Mouse (Mus musculus) bone marrow, adult 2 months (tissue): ENCODE measurements at regions not wholly inside any gene's neighbourhood (a gene's known extent, or its start where the extent isn't known, plus 50 kb on each side); places are given as distances from the start of the nearest gene placed in this dataset.

ENCODE experiments used
- CTCF ChIP-seq: fragments of 200-500 bp; IDR thresholded peaks from 2 replicates; pipeline ENCODE4 v1.5.1; 2011; ENCODE audit warnings: low read length, control low read depth; ENCODE audit not compliant: control insufficient read depth, insufficient read depth
- POLR2A ChIP-seq: fragments of 200-500 bp; IDR thresholded peaks from 2 replicates; pipeline ENCODE4 v1.6.1; 2011; ENCODE audit warnings: low read depth, mild to moderate bottlenecking, control low read depth, low read length, borderline replicate concordance; ENCODE audit not compliant: control insufficient read depth

DNA sequence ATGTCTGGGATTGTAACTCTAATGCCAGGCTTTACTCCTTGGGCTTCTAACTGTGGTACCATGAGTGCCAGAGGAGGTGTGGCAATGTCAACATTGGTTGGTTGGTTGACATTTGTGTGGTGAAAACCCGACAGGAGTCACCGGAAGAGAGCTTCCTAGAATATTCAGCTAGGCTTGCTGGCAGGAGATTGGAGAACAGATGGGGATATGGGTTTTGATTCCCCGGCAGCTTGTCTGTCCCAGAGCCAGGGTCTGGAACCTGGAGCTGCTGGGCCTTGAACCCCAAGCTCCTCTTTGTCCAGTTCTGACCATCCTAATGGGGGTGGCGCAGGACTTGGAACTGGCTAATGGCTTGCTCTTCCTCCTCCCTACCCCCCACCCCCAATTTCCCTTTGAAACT lies 1198.9 kb upstream of the A1bg start:
- TF ChIP-seq CTCF (no peak), POLR2A (no peak)
